Mouse (Mus musculus): ENCODE data around the gene Slitrk6. TPM values are rescaled to one million over a fixed set of nuclear protein-coding genes. Genes with fewer than 3 reads are reported as not detected.
A peak's percentile ranks its signal among the peaks of the same experiment; 100 is the strongest.

Gene Slitrk6
- polyA plus RNA-seq (2015; fragmentation: Nextera tagmentation; extraction: Ambion mirVana): 2.6 and 3.2 TPM in 2 replicates

- Histone ChIP-seq H3K9me3 (no peaks in the 10 kb centered on the region), H3K36me3 (0 out of 2 replicates have a peak, but pooled peaks cover 7% of the 10 kb centered on the region), H3K4me3 (peak within 1 kb of the TSS; percentile 40), H3K27ac (replicated peaks) (0 out of 2 replicates have a peak within 1 kb of the TSS, but pooled peaks have one; percentile 6), H3K27me3 (no peaks in the 10 kb centered on the region), H3K4me2 (peak within 1 kb of the TSS; percentile 54), H3K4me1 (replicated peaks) (peaks cover 9% of the 10 kb centered on the region; the same call in 1 of the 2 replicates), H3K9ac (peak within 1 kb of the TSS; percentile 35)
- 22% methylated on average over 11 of the region's 11 CpGs for WGBS
- peak; percentile 97 for ATAC-seq (ENCODE audit: low FRiP score, low read depth)
Measured at GRCm38 (mm10) chr14:110754484-110755307, at the start of gene Slitrk6. Gene Slitrk6 (minus strand): TSS chr14:110755149.

GRCm38 (mm10) chr14:110777546-110777945, 22.6 kb upstream of the Slitrk6 start:
- Histone ChIP-seq H3K4me3 (no peak overlapping the region), H3K4me2 (no peak overlapping the region), H3K9ac (no peak overlapping the region), H3K4me1 (replicated peaks) (no peaks in the 10 kb centered on the region), H3K9me3 (no peaks in the 10 kb centered on the region), H3K27ac (replicated peaks) (no peak overlapping the region), H3K36me3 (no peaks in the 10 kb centered on the region), H3K27me3 (no peaks in the 10 kb centered on the region)
- ATAC-seq (ENCODE audit: low FRiP score, low read depth): no peak

- no peak overlapping the region for H3K4me3 ChIP-seq
- 80% methylated on average over 1 of the region's 1 CpGs for WGBS
- no peaks in the 10 kb centered on the region for H3K9me3 ChIP-seq
- H3K4me2 ChIP-seq: no peak overlapping the region
- no peaks in the 10 kb centered on the region for H3K27me3 ChIP-seq
- H3K4me1 ChIP-seq (replicated peaks): no peaks in the 10 kb centered on the region
- H3K36me3 ChIP-seq: no peaks in the 10 kb centered on the region
- H3K9ac ChIP-seq: no peak overlapping the region
- no peak for ATAC-seq (ENCODE audit: low FRiP score, low read depth)
- no peak overlapping the region for H3K27ac ChIP-seq (replicated peaks)
Measured at GRCm38 (mm10) chr14:110770694-110771093, 15.7 kb upstream of the Slitrk6 start.

- WGBS: 22% methylated on average over 7 of the region's 7 CpGs
- H3K4me3 ChIP-seq: no peak overlapping the region
- H3K27ac ChIP-seq (replicated peaks): no peak overlapping the region
- no peaks in the 10 kb centered on the region for H3K9me3 ChIP-seq
- H3K27me3 ChIP-seq: no peaks in the 10 kb centered on the region
- H3K9ac ChIP-seq: no peak overlapping the region
- H3K36me3 ChIP-seq: no peaks in the 10 kb centered on the region
- no peaks in the 10 kb centered on the region for H3K4me1 ChIP-seq (replicated peaks)
- ATAC-seq (ENCODE audit: low FRiP score, low read depth): no peak
- H3K4me2 ChIP-seq: no peak overlapping the region
Measured at GRCm38 (mm10) chr14:110762588-110763220, 7.8 kb upstream of the Slitrk6 start.

- no peak overlapping the region for H3K4me2 ChIP-seq
- no peaks in the 10 kb centered on the region for H3K9me3 ChIP-seq
- H3K4me3 ChIP-seq: no peak overlapping the region
- ATAC-seq (ENCODE audit: low FRiP score, low read depth): no peak
- no peak overlapping the region for H3K27ac ChIP-seq (replicated peaks)
- H3K27me3 ChIP-seq: no peaks in the 10 kb centered on the region
- no peak overlapping the region for H3K9ac ChIP-seq
- no peaks in the 10 kb centered on the region for H3K36me3 ChIP-seq
- H3K4me1 ChIP-seq (replicated peaks): no peaks in the 10 kb centered on the region
- WGBS: 69% methylated on average over 1 of the region's 1 CpGs
Measured at GRCm38 (mm10) chr14:110760909-110761308, 6.0 kb upstream of the Slitrk6 start.

- Histone ChIP-seq H3K4me1 (replicated peaks) (peaks cover 9% of the 10 kb centered on the region; the same call in 1 of the 2 replicates), H3K27ac (replicated peaks) (no peak overlapping the region), H3K36me3 (0 out of 2 replicates have a peak, but pooled peaks cover 3% of the 10 kb centered on the region), H3K27me3 (no peaks in the 10 kb centered on the region), H3K9ac (no peak overlapping the region), H3K9me3 (no peaks in the 10 kb centered on the region), H3K4me3 (peak overlapping the region; percentile 40), H3K4me2 (peak overlapping the region; percentile 54)
- 42% methylated on average over 4 of the region's 4 CpGs for WGBS
- ATAC-seq (ENCODE audit: low FRiP score, low read depth): peak; percentile 70
Measured at GRCm38 (mm10) chr14:110755308-110755650, 330 bp upstream of the Slitrk6 start.

GRCm38 (mm10) chr14:110739861-110740260, 15.1 kb downstream of the Slitrk6 start:
- Histone ChIP-seq H3K27me3 (no peaks in the 10 kb centered on the region), H3K27ac (replicated peaks) (no peak overlapping the region), H3K9me3 (no peaks in the 10 kb centered on the region), H3K4me1 (replicated peaks) (no peaks in the 10 kb centered on the region), H3K36me3 (no peaks in the 10 kb centered on the region), H3K4me3 (no peak overlapping the region), H3K4me2 (no peak overlapping the region), H3K9ac (no peak overlapping the region)
- no peak for ATAC-seq (ENCODE audit: low FRiP score, low read depth)
- WGBS: 12% methylated on average over 7 of the region's 7 CpGs

GRCm38 (mm10) chr14:110739368-110739767, 15.6 kb downstream of the Slitrk6 start:
- Histone ChIP-seq H3K36me3 (no peaks in the 10 kb centered on the region), H3K4me1 (replicated peaks) (no peaks in the 10 kb centered on the region), H3K4me3 (no peak overlapping the region), H3K4me2 (no peak overlapping the region), H3K9ac (no peak overlapping the region), H3K9me3 (no peaks in the 10 kb centered on the region), H3K27me3 (no peaks in the 10 kb centered on the region), H3K27ac (replicated peaks) (no peak overlapping the region)
- 60% methylated on average over 1 of the region's 1 CpGs for WGBS
- no peak for ATAC-seq (ENCODE audit: low FRiP score, low read depth)

GRCm38 (mm10) chr14:110728344-110728910, 26.5 kb downstream of the Slitrk6 start:
- Histone ChIP-seq H3K4me3 (no peak overlapping the region), H3K4me2 (no peak overlapping the region), H3K9me3 (no peaks in the 10 kb centered on the region), H3K9ac (no peak overlapping the region), H3K27me3 (no peaks in the 10 kb centered on the region), H3K27ac (replicated peaks) (no peak overlapping the region), H3K36me3 (no peaks in the 10 kb centered on the region), H3K4me1 (replicated peaks) (no peaks in the 10 kb centered on the region)
- 43% methylated on average over 4 of the region's 4 CpGs for WGBS
- ATAC-seq (ENCODE audit: low FRiP score, low read depth): no peak

GRCm38 (mm10) chr14:110724026-110724576, 30.8 kb downstream of the Slitrk6 start:
- Histone ChIP-seq H3K4me1 (replicated peaks) (no peaks in the 10 kb centered on the region), H3K9ac (no peak overlapping the region), H3K9me3 (no peaks in the 10 kb centered on the region), H3K27me3 (no peaks in the 10 kb centered on the region), H3K36me3 (no peaks in the 10 kb centered on the region), H3K4me2 (no peak overlapping the region), H3K27ac (replicated peaks) (no peak overlapping the region), H3K4me3 (no peak overlapping the region)
- no peak for ATAC-seq (ENCODE audit: low FRiP score, low read depth)
- WGBS: 7% methylated on average over 2 of the region's 2 CpGs

All from hindbrain, embryonic 15.5 days (tissue).